Mouse (Mus musculus) small intestine, adult 2 months (tissue): ENCODE data around the gene Pard3.

ENCODE experiments used
- CTCF ChIP-seq: fragments of 200-500 bp; IDR thresholded peaks from 2 replicates; pipeline ENCODE4 v1.5.1; 2012; ENCODE audit warnings: low read depth, mild to moderate bottlenecking, control low read depth, inconsistent platforms, low read length, moderate library complexity, mixed read lengths; ENCODE audit not compliant: insufficient replicate concordance, insufficient read length; ENCODE audit errors: extremely low read depth
- POLR2A ChIP-seq: fragments of 200-500 bp; IDR thresholded peaks from 2 replicates; pipeline ENCODE4 v1.6.1; 2012; ENCODE audit warnings: low read depth, mild to moderate bottlenecking, control low read depth, inconsistent platforms, low read length, moderate library complexity

DNA sequence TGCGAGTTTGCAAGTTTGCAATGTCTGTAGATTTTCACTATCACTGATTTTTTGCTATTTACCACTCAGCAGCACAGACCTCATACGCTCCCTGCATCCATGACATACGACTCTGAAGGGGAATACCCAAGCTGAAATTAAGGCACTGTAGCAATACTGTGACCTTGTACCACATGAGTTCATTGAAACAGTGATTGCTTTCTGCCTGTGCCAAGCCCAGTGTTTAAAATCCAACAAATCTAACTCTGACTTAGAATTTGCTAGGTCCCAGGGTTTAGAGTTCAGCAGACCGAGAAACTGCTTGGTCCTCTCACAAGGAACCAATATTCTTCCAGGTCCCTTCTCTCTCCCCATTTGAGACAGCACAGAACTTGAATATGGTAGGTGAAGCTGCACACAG is 26.7 kb downstream of the Pard3 start:
- TF ChIP-seq CTCF (no peak), POLR2A (no peak)
